22 mouse cellular contexts compared by ENCODE assay signal in the genomic region with DNA sequence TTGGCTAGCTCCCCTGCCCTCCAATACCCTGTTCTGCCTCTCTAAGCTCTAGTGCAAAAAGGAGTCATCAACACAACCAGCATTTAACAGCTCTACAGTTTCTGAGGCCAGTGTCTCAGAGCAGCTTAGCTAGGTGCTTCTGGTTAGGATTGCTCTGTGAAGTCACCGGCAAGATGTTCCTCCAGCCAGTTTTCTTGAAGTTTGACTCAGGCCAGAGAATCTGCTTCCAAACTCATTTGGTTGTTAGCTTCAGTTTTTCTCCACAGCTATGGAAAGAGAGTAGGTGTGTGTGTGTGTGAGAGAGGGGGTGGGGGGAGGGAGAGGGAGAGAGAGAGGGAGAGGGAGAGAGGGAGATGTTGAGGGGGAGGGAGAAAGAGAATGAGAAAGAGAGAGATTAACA. TPM values are rescaled to one million over a fixed set of nuclear protein-coding genes. Genes with fewer than 3 reads are reported as not detected.
DNase-seq lines count a peak whose midpoint lies in the region; ATAC-seq lines count a peak whose summit lies in the region.
"Had no signal": no experiment of that assay in that cellular context is flagged by ENCODE, and none has a peak within 500 bp of the region (broad histone marks: within the 10 kb centered on the region; RNA-seq: fewer than 3 reads in every experiment).

No protein-coding gene starts in this region.

- ATAC-seq in frontal cortex, adult (ENCODE audit: low TSS enrichment): peak; percentile 64
- ATAC-seq: activated CD4-positive, CD25-positive, alpha-beta regulatory T cell, adult 4 months; forebrain, embryonic 14.5 days; forebrain, embryonic 16.5 days; Patski had no signal

- no peak for DNase-seq in frontal cortex, postnatal 25 days (ENCODE audit: low spot score in 2 of 2)
- DNase-seq in heart, adult 11 months: peak; percentile 56
- DNase-seq in heart, adult 18-20 months: no peak
- DNase-seq in right cerebral cortex, adult 18-20 months: peak; percentile 11
- DNase-seq in right cerebral cortex, postnatal 36 days (ENCODE audit: low spot score in 2 of 2): no peak
- DNase-seq in telencephalon, adult 2 months (ENCODE audit: low read depth, low spot score): peak; percentile 18
- DNase-seq in B cell, adult 2 months: no peak
- DNase-seq: adrenal gland, adult 8-10 months; adrenal gland, postnatal 14 days; adrenal gland, postnatal 36 days; cerebellum, adult 11 months; cerebellum, adult 18-20 months; cerebellum, adult 8-10 months; cerebellum, adult 9-11 months; cerebellum, postnatal 14 days; cerebellum, postnatal 36 days; embryo, embryonic 11 days had no signal

RNA-seq across cellular contexts. Expression of a gene that starts 31.6 kb away (rescaled TPM):
- total RNA-seq in heart, adult 18-20 months (2021): 10 to 100 TPM; 38.5 to 38.6 TPM

Comparison
In these comparisons a context has a peak if more than half of its experiments do, and no peak if none do; other contexts are left out.
1. DNase-seq: peak in heart, adult 11 months (single experiment), right cerebral cortex, adult 18-20 months (single experiment) and telencephalon, adult 2 months (single experiment); none in frontal cortex, postnatal 25 days (0 of 2), heart, adult 18-20 months (0 of 2), right cerebral cortex, postnatal 36 days (0 of 2) and B cell, adult 2 months (0 of 2).